Mouse (Mus musculus) brain, adult 2 months (tissue): Measurements from ENCODE around the gene Rps3a1.

ENCODE experiments used
- DNase-seq: peaks from one replicate; pipeline ENCODE4 v3.0.0; 2011; ENCODE audit warnings: low read depth, low spot score

Gene Rps3a1

GRCm38 (mm10) chr3:86142263-86142933, at the start of gene Rps3a1:
Gene Rps3a1, minus strand, starts transcription at chr3:86142702.
- DNase-seq, result peak; percentile 99

GRCm38 (mm10) chr3:86187736-86188389, 45.4 kb upstream of the Rps3a1 start:
- no peak for DNase-seq

GRCm38 (mm10) chr3:86184546-86184945, 42.0 kb upstream of the Rps3a1 start:
- DNase-seq, result no peak

- no peak for DNase-seq
Observed at GRCm38 (mm10) chr3:86181107-86181506, 38.6 kb upstream of the Rps3a1 start.

GRCm38 (mm10) chr3:86179714-86180113, 37.2 kb upstream of the Rps3a1 start:
- DNase-seq, result no peak

- peak; percentile 10 for DNase-seq
Observed at GRCm38 (mm10) chr3:86168841-86169425, 26.4 kb upstream of the Rps3a1 start.

- no peak for DNase-seq
Observed at GRCm38 (mm10) chr3:86149521-86149920, 7.0 kb upstream of the Rps3a1 start.

GRCm38 (mm10) chr3:86149063-86149462, 6.6 kb upstream of the Rps3a1 start:
- no peak for DNase-seq

GRCm38 (mm10) chr3:86143343-86143742, 841 bp upstream of the Rps3a1 start:
- DNase-seq, result no peak

GRCm38 (mm10) chr3:86142934-86143317, 424 bp upstream of the Rps3a1 start:
- no peak for DNase-seq

GRCm38 (mm10) chr3:86141886-86142262, 628 bp downstream of the Rps3a1 start:
- DNase-seq, result peak; percentile 21

- no peak for DNase-seq
Observed at GRCm38 (mm10) chr3:86141366-86141765, 1.1 kb downstream of the Rps3a1 start.

GRCm38 (mm10) chr3:86139660-86140059, 2.8 kb downstream of the Rps3a1 start:
- no peak for DNase-seq

- DNase-seq, result no peak
Observed at GRCm38 (mm10) chr3:86136936-86137574, 5.4 kb downstream of the Rps3a1 start.

- no peak for DNase-seq
Observed at GRCm38 (mm10) chr3:86135886-86136563, 6.5 kb downstream of the Rps3a1 start.

GRCm38 (mm10) chr3:86134939-86135638, 7.4 kb downstream of the Rps3a1 start:
- DNase-seq, result no peak

GRCm38 (mm10) chr3:86129757-86130156, 12.7 kb downstream of the Rps3a1 start:
- DNase-seq, result peak; percentile 68

GRCm38 (mm10) chr3:86123251-86123746, 19.2 kb downstream of the Rps3a1 start:
- no peak for DNase-seq

- DNase-seq, result no peak
Observed at GRCm38 (mm10) chr3:86122156-86122555, 20.3 kb downstream of the Rps3a1 start.

GRCm38 (mm10) chr3:86119237-86119932, 23.1 kb downstream of the Rps3a1 start:
- DNase-seq, result no peak
